Mouse (Mus musculus) hindbrain, embryonic 16.5 days (tissue): ENCODE data around the gene Ccm2. TPM values are rescaled to one million over a fixed set of nuclear protein-coding genes. Genes with fewer than 3 reads are reported as not detected.

ENCODE experiments used
- ATAC-seq: fragments of 200-750 bp; cut with Nextera tagmentation; 2 replicates; pipeline ENCODE4 v1.8.0; 2017; ENCODE audit warnings: moderate TSS enrichment, moderate library complexity
- H3K27ac ChIP-seq: fragments of 300-500 bp; sonication (generic); 2 replicates; pipeline ENCODE4 v1.5.1; 2014; ENCODE audit warnings: low read depth, mild to moderate bottlenecking, control low read depth, low read length, moderate library complexity
- H3K27me3 ChIP-seq: fragments of 300-500 bp; sonication (generic); replicated peaks from 2 replicates; pipeline ENCODE4 v1.6.1; 2014; ENCODE audit warnings: low read length; ENCODE audit not compliant: control insufficient read depth, insufficient read depth
- H3K36me3 ChIP-seq: fragments of 300-500 bp; sonication (generic); 2 replicates; pipeline ENCODE4 v1.6.1; 2014; ENCODE audit warnings: mild to moderate bottlenecking, low read length, moderate library complexity, mixed read lengths; ENCODE audit not compliant: control insufficient read depth, insufficient read depth
- H3K4me1 ChIP-seq: fragments of 300-500 bp; sonication (generic); 2 replicates; pipeline ENCODE4 v1.6.1; 2014; ENCODE audit warnings: low read depth, low read length; ENCODE audit not compliant: control insufficient read depth, insufficient read depth
- H3K4me2 ChIP-seq: fragments of 300-500 bp; sonication (generic); 2 replicates; pipeline ENCODE4 v1.6.1; 2014; ENCODE audit warnings: mild to moderate bottlenecking, low read length, control low read depth, moderate library complexity
- H3K4me3 ChIP-seq: fragments of 300-500 bp; sonication (generic); 2 replicates; pipeline ENCODE4 v1.5.1; 2014; ENCODE audit warnings: mild to moderate bottlenecking, low read length, control low read depth, moderate library complexity
- H3K9ac ChIP-seq: fragments of 300-500 bp; sonication (generic); 2 replicates; pipeline ENCODE4 v1.6.1; 2014; ENCODE audit warnings: low read depth, mild to moderate bottlenecking, control low read depth, low read length, moderate library complexity
- H3K9me3 ChIP-seq: fragments of 300-500 bp; sonication (generic); 2 replicates; pipeline ENCODE4 v1.6.1; 2014; ENCODE audit warnings: mild to moderate bottlenecking, low read length, moderate library complexity; ENCODE audit not compliant: control insufficient read depth
- WGBS: fragments of 180-500 bp; shearing (Covaris S2); extraction: QIAGEN DNeasy Blood & Tissue Kit; methylation state at CpG from one replicate; pipeline ENCODE4 v1.1.7; 2014; 5-methylcytosine and 5-hydroxymethylcytosine counted together
- polyA plus RNA-seq: library from polyadenylated mRNA; unstranded; fragments of >200 nt; fragmentation: Nextera tagmentation; extraction: Ambion mirVana; gene quantifications from 2 replicates; pipeline ENCODE4 v1.2.1, GENCODE M21; 2015

Ccm2 gene
- polyA plus RNA-seq, 1 experiment from 2014 or later = 98.7 TPM

DNA sequence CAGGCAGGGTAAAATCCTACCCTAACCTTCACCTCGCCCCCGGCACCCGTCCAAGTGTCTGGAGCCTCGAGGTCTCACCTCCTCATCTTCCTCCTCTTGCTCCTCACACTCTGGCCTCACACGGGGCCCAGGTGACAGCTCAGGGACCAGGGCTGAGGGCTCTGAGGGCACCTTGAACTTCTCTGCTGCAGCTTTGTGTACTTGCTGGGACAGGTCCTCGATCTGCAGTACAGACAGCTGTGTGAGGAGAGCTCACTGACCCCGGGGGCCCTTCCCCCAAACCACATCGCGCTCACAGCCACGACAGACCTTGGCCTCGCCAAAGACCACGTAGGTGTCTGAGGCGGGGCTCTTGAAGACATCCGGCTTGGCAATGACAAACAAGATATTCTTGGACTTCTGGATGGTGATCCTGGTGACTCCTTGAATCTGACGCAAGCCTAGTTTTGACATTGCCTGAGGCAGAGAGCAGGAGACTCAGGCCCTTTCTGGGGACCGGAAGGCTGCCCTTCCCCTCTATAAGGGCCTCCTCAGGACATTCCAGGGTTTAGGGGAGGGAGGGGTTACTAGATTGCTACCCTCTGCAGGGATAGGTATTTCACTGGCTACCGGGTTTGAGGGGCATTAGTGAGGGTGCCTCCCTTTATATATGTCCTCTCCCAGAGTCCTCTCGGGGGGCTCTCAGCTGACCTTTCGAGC lies 51.7 kb downstream of the Ccm2 start:
- peak overlapping the region; percentile 67 for H3K27ac ChIP-seq
- H3K4me2 ChIP-seq = peak overlapping the region; percentile 47
- H3K4me1 ChIP-seq = peaks cover 39% of the 10 kb centered on the region
- peaks cover 35% of the 10 kb centered on the region for H3K36me3 ChIP-seq
- no peaks in the 10 kb centered on the region for H3K9me3 ChIP-seq
- H3K4me3 ChIP-seq = no peak overlapping the region
- 64% methylated on average over 19 of the region's 19 CpGs for WGBS
- peak overlapping the region; percentile 57 for H3K9ac ChIP-seq
- no peaks in the 10 kb centered on the region for H3K27me3 ChIP-seq
- ATAC-seq = peak; percentile 9; the same call in 1 of the 2 replicates

DNA sequence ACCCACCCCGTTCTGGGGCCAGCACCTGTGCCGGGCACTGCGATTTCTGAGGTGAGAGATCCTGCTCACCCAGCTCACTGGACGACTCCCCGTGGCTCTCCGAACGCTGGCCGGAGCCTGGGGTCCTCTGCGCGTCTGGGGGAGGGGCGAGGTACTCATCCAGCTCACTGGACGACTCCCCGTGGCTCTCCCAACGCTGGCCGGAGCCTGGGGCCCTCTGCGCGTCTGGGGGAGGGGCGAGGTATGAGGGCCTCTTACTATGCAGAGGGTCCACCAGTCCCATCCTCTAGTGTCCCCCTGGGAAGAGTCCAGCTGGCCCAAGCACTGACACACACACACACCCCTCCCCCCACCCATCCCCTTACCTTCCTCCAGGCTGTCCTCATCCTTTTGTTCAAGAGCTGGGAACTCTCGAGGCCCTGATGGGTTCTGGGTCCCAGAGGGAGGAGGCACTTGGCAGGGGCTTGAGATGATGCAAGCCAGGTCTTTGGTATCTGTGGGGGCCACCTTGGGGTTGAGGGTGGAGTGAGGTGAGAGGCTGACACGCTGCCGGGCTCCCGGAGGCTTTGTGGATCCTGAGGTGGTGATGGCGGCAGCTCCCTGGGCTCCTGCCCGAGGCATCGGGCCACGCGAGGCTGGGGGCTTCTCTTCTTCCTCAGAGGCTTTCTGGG lies 52.5 kb downstream of the Ccm2 start:
- Histone ChIP-seq H3K27ac (peak overlapping the region; percentile 67), H3K36me3 (peaks cover 28% of the 10 kb centered on the region), H3K4me1 (peaks cover 45% of the 10 kb centered on the region), H3K9me3 (no peaks in the 10 kb centered on the region), H3K9ac (peak overlapping the region; percentile 57), H3K27me3 (no peaks in the 10 kb centered on the region), H3K4me3 (peak overlapping the region; percentile 10; the same call in 1 of the 2 replicates), H3K4me2 (peak overlapping the region; percentile 47)
- 11% methylated on average over 27 of the region's 27 CpGs for WGBS
- peak; percentile 11 for ATAC-seq

DNA sequence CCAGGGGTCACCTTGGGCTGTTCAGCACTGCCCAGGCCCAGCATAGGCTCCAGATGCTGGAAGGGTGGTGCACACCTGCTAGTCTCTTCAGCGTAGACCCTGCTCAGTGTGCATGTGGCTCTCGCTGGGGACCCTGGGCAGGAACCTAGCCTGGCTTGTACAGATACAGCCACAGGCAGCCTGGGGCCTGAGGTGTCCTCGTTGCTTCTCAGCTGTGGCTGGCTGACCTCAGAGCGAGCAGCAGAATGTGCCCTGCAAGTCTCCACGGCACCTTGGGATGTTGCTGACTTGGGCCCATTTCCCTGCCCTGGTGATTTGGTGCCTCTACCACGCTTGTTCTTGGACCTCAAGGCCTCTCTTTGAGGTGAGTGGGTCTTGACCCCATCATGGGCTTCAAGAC lies 53.1 kb downstream of the Ccm2 start:
- Histone ChIP-seq H3K27me3 (no peaks in the 10 kb centered on the region), H3K4me3 (no peak overlapping the region), H3K9me3 (no peaks in the 10 kb centered on the region), H3K27ac (peak overlapping the region; percentile 68), H3K9ac (0 out of 2 replicates have a peak overlapping the region, but pooled peaks have one; percentile 30), H3K4me1 (peaks cover 49% of the 10 kb centered on the region), H3K4me2 (no peak overlapping the region), H3K36me3 (peaks cover 25% of the 10 kb centered on the region)
- ATAC-seq = no peak
- WGBS = 76% methylated on average over 6 of the region's 6 CpGs

DNA sequence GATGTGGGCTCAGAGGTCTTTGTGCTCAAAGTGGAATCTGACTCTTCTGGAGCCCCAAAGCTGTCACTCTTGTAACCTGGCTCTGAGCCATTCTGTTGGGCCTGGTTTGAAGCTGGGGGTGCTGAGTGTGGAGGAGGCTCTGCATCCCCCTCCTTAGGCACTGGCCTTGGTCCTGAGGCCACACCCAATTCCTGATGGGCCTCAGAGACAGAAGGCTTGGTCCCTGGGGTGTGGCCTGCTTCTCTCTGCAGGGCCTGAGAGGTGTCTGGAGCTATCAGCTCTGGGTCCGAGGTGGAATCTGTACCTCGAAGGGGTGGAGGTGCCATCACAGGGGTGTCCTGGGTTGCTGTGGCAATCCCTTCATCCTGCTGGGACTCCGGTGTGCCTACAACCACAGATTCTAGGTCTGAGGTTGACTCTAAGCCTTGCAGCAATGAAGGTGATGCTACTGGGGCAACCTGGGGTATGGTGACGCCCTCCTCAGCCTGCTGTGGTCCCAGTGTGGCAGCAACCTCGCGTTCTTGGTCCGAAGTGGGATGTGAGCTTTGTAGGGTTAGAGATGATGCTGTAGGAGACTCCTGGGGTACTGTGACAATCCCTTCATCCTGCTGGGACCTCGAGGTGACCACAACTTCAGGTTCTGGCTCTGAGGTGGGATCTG lies 53.7 kb downstream of the Ccm2 start:
- WGBS = 80% methylated on average over 8 of the region's 8 CpGs
- no peaks in the 10 kb centered on the region for H3K27me3 ChIP-seq
- H3K9ac ChIP-seq = no peak overlapping the region
- H3K9me3 ChIP-seq = no peaks in the 10 kb centered on the region
- peak overlapping the region; percentile 68 for H3K27ac ChIP-seq
- no peak overlapping the region for H3K4me2 ChIP-seq
- no peak overlapping the region for H3K4me3 ChIP-seq
- peaks cover 49% of the 10 kb centered on the region for H3K4me1 ChIP-seq
- ATAC-seq = no peak
- H3K36me3 ChIP-seq = peaks cover 24% of the 10 kb centered on the region

DNA sequence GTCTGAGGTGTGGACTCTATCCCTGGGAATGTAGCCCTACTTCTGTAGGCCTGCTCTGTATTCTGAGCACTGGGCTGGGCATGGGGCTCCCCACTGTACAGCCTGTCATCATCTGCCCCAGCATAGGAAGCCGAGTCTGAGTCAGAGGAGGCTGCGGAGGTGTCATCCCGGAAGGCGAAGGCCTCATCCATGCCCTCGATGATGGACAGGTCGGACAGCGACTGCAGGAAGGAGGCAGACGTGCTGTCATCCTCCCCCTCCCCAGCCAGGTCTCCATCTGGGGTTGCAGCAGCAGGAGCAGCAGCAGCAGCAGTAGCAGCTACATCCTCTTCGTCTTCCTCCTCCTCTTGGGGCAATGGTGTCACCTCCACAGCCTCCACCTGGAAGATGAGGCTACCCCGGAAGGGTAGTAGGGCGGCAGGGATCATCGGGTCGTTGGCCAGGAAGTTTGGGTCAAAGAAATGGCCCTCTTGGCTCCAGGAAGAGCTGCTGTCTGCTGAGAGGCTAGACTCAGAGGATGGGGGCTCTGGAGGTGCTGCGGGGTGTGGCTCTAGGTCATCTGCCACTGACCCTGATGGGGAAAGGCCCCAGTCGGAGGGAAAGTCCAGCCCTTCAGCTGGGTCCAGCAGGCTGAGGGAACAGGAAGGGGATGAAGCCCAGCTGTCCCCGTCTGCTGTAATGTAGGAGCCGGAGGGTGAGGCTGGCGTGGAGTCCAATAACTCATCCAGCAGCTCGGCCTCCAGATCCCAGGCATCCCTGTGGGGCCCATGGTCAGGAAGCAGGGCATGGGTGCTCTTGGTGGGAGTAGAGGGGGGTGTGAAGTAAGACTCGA lies 55.2 kb downstream of the Ccm2 start:
- H3K9me3 ChIP-seq = no peaks in the 10 kb centered on the region
- H3K27ac ChIP-seq = no peak overlapping the region
- H3K4me3 ChIP-seq = no peak overlapping the region
- no peak overlapping the region for H3K4me2 ChIP-seq
- peaks cover 57% of the 10 kb centered on the region for H3K4me1 ChIP-seq
- no peak overlapping the region for H3K9ac ChIP-seq
- no peak for ATAC-seq
- 82% methylated on average over 20 of the region's 20 CpGs for WGBS
- peaks cover 20% of the 10 kb centered on the region for H3K36me3 ChIP-seq
- H3K27me3 ChIP-seq = no peaks in the 10 kb centered on the region

DNA sequence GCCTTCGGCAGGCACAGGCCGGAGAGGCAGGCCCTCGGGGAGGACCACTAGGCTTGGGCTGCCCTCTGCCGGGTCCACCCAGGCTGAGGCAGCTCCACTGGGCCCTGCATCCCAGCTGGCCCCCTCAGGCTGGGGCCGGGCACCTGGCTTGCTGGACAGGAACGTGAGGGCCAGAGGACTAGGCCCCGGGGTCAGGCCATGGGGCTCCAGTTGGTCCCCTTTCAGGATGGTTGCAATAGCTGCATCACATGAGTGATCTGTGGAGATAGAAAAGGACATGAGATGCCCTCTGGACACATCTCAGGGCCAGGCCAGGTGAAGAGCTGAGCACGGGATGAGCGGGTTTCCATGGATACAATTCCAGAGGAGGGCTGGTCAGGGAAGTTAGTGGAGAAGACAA lies 56.0 kb downstream of the Ccm2 start:
- Histone ChIP-seq H3K27ac (0 out of 2 replicates have a peak overlapping the region, but pooled peaks have one; percentile 18), H3K27me3 (no peaks in the 10 kb centered on the region), H3K9me3 (no peaks in the 10 kb centered on the region), H3K36me3 (peaks cover 16% of the 10 kb centered on the region), H3K4me2 (peak overlapping the region; percentile 96), H3K9ac (peak overlapping the region; percentile 39; the same call in 1 of the 2 replicates), H3K4me1 (peaks cover 59% of the 10 kb centered on the region), H3K4me3 (no peak overlapping the region)
- no peak for ATAC-seq
- 76% methylated on average over 9 of the region's 9 CpGs for WGBS

DNA sequence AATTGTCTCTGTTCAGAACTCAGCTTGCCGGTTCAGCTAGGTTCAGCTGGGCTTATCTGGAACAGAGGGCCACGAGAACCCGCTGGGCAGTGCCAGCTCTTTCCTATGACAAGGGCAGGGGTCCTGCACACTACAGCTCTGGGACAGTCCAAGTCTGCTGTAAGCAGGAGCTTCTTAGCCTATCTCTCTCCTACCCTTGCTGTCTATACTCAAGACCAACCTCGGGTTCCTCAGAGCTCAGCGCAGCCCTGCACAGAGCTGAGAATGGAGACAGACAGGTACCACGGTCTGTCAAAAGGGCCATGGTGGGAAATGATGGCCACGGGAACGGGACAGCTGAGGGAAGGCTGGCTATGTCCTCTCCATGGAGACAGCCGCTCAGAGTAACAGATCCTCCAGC lies 56.5 kb downstream of the Ccm2 start:
- Histone ChIP-seq H3K27me3 (no peaks in the 10 kb centered on the region), H3K4me3 (peak overlapping the region; percentile 72), H3K9ac (peak overlapping the region; percentile 93), H3K4me2 (peak overlapping the region; percentile 96), H3K36me3 (peaks cover 16% of the 10 kb centered on the region), H3K9me3 (no peaks in the 10 kb centered on the region), H3K27ac (peak overlapping the region; percentile 53; the same call in 1 of the 2 replicates), H3K4me1 (peaks cover 53% of the 10 kb centered on the region)
- no peak for ATAC-seq
- whole genome bisulfite sequencing = 66% methylated on average over 9 of the region's 9 CpGs

DNA sequence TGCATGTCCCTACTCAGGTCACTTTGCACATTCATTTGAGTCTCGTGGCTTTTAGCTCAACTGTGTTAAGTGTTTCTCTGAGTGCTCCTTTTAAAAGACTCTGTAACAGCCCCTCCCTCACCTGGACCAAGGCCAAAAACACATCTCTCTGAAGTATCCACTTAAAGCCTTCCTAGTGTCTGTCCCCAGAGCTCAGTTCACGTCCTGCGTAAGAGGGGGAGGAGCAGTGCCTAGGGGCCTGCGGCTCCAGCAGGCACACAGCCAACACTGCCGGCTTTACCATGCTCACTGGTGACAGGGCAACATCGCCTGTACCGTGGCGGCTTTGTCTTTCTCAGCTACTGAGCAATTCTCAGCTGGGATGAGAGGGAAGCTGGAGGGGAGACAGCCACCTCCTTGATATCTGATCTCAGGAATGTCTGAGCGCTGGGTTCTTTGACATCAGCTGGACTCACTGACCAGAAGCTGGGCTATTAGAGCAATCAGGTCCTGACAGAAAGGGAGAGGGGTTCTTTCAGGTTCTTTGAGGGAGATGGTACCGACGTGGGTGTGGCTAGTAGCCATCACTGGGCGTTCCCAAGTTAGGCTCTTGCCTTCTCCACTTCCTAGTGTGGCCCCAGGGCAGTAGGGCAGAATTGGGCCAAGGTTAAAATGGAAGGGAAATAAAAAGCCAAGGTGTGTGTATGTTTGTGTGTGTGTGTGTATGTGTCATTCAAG lies 57.4 kb downstream of the Ccm2 start:
- peak; percentile 5; the same call in 1 of the 2 replicates for ATAC-seq
- Histone ChIP-seq H3K27me3 (no peaks in the 10 kb centered on the region), H3K4me3 (peak overlapping the region; percentile 72), H3K4me2 (peak overlapping the region; percentile 96), H3K9ac (peak overlapping the region; percentile 93), H3K9me3 (no peaks in the 10 kb centered on the region), H3K36me3 (peaks cover 16% of the 10 kb centered on the region), H3K4me1 (peaks cover 46% of the 10 kb centered on the region), H3K27ac (peak overlapping the region; percentile 99)
- 8% methylated on average over 12 of the region's 12 CpGs for WGBS
